Mouse (Mus musculus): ENCODE measurements around the gene Adamts10.

GRCm38 (mm10) chr17:33484020-33484419 lies 40.0 kb upstream of the Adamts10 start:
- TF ChIP-seq EP300 (IDR thresholded peaks at IDR 0.05) (no peak), CTCF (IDR thresholded peaks at IDR 0.05) (no peak)
